ENCODE assay signal across 10 mouse cellular contexts in genomic region chr8:117334058-117334747, GRCm38 (mm10).
DNase-seq lines count a peak whose midpoint lies in the region; ATAC-seq and TF ChIP-seq lines count a peak whose summit lies in the region.
"Had no signal": no experiment of that assay in that cellular context is flagged by ENCODE, and none has a peak within 500 bp of the region (broad histone marks: within the 10 kb centered on the region; RNA-seq: fewer than 3 reads in every experiment).

No protein-coding gene starts in this region.

- peak overlapping the region; percentile 13 for H3K9ac ChIP-seq in lung, embryonic 14.5 days
- no peak overlapping the region for H3K9ac ChIP-seq in embryonic facial prominence, embryonic 13.5 days
- no peak overlapping the region for H3K9ac ChIP-seq in kidney, embryonic 15.5 days
- peak overlapping the region; percentile 38; the same call in 1 of the 2 replicates for H3K9ac ChIP-seq in neural tube, embryonic 13.5 days

- no peak for ATAC-seq in lung, embryonic 14.5 days (ENCODE audit: insufficient read depth)
- ATAC-seq in embryonic facial prominence, embryonic 13.5 days (ENCODE audit: insufficient number of reproducible peaks, insufficient read depth, low FRiP score, low TSS enrichment, low read depth) = no peak
- peak; percentile 17; the same call in 1 of the 2 replicates for ATAC-seq in kidney, embryonic 15.5 days (replicated peaks; ENCODE audit: low FRiP score)
- ATAC-seq in neural tube, embryonic 13.5 days (ENCODE audit: low read depth) = no peak
- ATAC-seq: inflammation-experienced regulatory T-cells, adult 6 months had no signal

- H3K36me3 ChIP-seq in lung, embryonic 14.5 days (ENCODE audit: insufficient read depth) = no peaks in the 10 kb centered on the region
- no peaks in the 10 kb centered on the region for H3K36me3 ChIP-seq in embryonic facial prominence, embryonic 13.5 days
- no peaks in the 10 kb centered on the region for H3K36me3 ChIP-seq in kidney, embryonic 15.5 days
- no peaks in the 10 kb centered on the region for H3K36me3 ChIP-seq in neural tube, embryonic 13.5 days

- H3K4me1 ChIP-seq in lung, embryonic 14.5 days (ENCODE audit: insufficient read depth) = peaks cover 39% of the 10 kb centered on the region
- H3K4me1 ChIP-seq in embryonic facial prominence, embryonic 13.5 days = peaks cover 60% of the 10 kb centered on the region
- peaks cover 70% of the 10 kb centered on the region for H3K4me1 ChIP-seq in kidney, embryonic 15.5 days
- H3K4me1 ChIP-seq in neural tube, embryonic 13.5 days (replicated peaks) = peaks cover 79% of the 10 kb centered on the region

- H3K27ac ChIP-seq in lung, embryonic 14.5 days (ENCODE audit: low read depth) = peak overlapping the region; percentile 69
- H3K27ac ChIP-seq in embryonic facial prominence, embryonic 13.5 days = peak overlapping the region; percentile 72
- peak overlapping the region; percentile 92 for H3K27ac ChIP-seq in kidney, embryonic 15.5 days
- peak overlapping the region; percentile 57 for H3K27ac ChIP-seq in neural tube, embryonic 13.5 days (replicated peaks)

- no peak for TF ChIP-seq CTCF in lung, embryonic 14.5 days (IDR thresholded peaks at IDR 0.05; ENCODE audit: low read depth)

- H3K4me3 ChIP-seq in lung, embryonic 14.5 days (ENCODE audit: low read depth, low read length) = no peak overlapping the region
- no peak overlapping the region for H3K4me3 ChIP-seq in embryonic facial prominence, embryonic 13.5 days
- H3K4me3 ChIP-seq in kidney, embryonic 15.5 days (replicated peaks) = no peak overlapping the region
- H3K4me3 ChIP-seq in neural tube, embryonic 13.5 days = no peak overlapping the region

- 34% methylated on average over 10 of the region's 10 CpGs for WGBS in lung, embryonic 14.5 days
- 48% methylated on average over 10 of the region's 10 CpGs for WGBS in embryonic facial prominence, embryonic 13.5 days
- 22% methylated on average over 10 of the region's 10 CpGs for WGBS in kidney, embryonic 15.5 days
- WGBS in neural tube, embryonic 13.5 days = 57% methylated on average over 10 of the region's 10 CpGs

- no peaks in the 10 kb centered on the region for H3K9me3 ChIP-seq in lung, embryonic 14.5 days (ENCODE audit: low read depth, low read length)
- no peaks in the 10 kb centered on the region for H3K9me3 ChIP-seq in embryonic facial prominence, embryonic 13.5 days
- H3K9me3 ChIP-seq in kidney, embryonic 15.5 days (replicated peaks) = no peaks in the 10 kb centered on the region
- no peaks in the 10 kb centered on the region for H3K9me3 ChIP-seq in neural tube, embryonic 13.5 days

- no peaks in the 10 kb centered on the region for H3K27me3 ChIP-seq in lung, embryonic 14.5 days (ENCODE audit: insufficient read depth, low read length)
- H3K27me3 ChIP-seq in embryonic facial prominence, embryonic 13.5 days = no peaks in the 10 kb centered on the region
- H3K27me3 ChIP-seq in kidney, embryonic 15.5 days = no peaks in the 10 kb centered on the region
- H3K27me3 ChIP-seq in neural tube, embryonic 13.5 days = no peaks in the 10 kb centered on the region

- H3K4me2 ChIP-seq in lung, embryonic 14.5 days = no peak overlapping the region
- H3K4me2 ChIP-seq in embryonic facial prominence, embryonic 13.5 days = no peak overlapping the region
- peak overlapping the region; percentile 41 for H3K4me2 ChIP-seq in kidney, embryonic 15.5 days
- no peak overlapping the region for H3K4me2 ChIP-seq in neural tube, embryonic 13.5 days

- intact Hi-C loops in left cerebral cortex, postnatal 10 days (cut with DNase I) = no loop called here

- no peak for DNase-seq in lung, embryonic 14.5 days
- no peak for DNase-seq in lung, postnatal 10 days
- DNase-seq in left cerebral cortex, adult 9 months (ENCODE audit: low spot score in 2 of 2) = no peak
- no peak for DNase-seq in frontal cortex, adult 2 months (ENCODE audit: extremely low spot score in 1 of 2, low spot score in 1 of 2)
- DNase-seq in left cerebral cortex, postnatal 10 days (ENCODE audit: extremely low spot score in 1 of 2, low spot score in 2 of 2) = no peak
- DNase-seq: thymus, postnatal 14 days had no signal

Comparison
In these comparisons a context has a peak if more than half of its experiments do, and no peak if none do; other contexts are left out.
1. H3K9ac ChIP-seq: peak in lung, embryonic 14.5 days (single experiment) and neural tube, embryonic 13.5 days (single experiment); none in embryonic facial prominence, embryonic 13.5 days (single experiment) and kidney, embryonic 15.5 days (single experiment).
2. Peak in every context shown above with its lines, with median percentiles within 50 percentile points of each other: H3K27ac ChIP-seq.